Mouse (Mus musculus) MEL (cell line): ENCODE measurements around the gene Sart3. TPM values are rescaled to one million over a fixed set of nuclear protein-coding genes. Genes with fewer than 3 reads are reported as not detected.
"Not testable (repeated sequence)": the region's sequence is repeated elsewhere in the genome, so short reads cannot be mapped to it uniquely, and the experiment has no call there.

Experiments
- DNase-seq: peaks from one replicate; pipeline ENCODE4 v3.0.0; 2011; ENCODE audit warnings: low read depth, low spot score
- H3K27ac ChIP-seq: 2 replicates; pipeline ENCODE4 v1.5.1; 2012; ENCODE audit warnings: low read depth, mild to moderate bottlenecking, control low read depth, low read length, moderate library complexity; ENCODE audit not compliant: control insufficient read depth
- H3K27me3 ChIP-seq, 2 experiments: fragments of 150-350 bp in 1 of 2; sonication (generic) in 1 of 2; 2 replicates each; pipeline ENCODE4 v1.6.1; 2012; ENCODE audit warnings: low read length in 2 of 2, mild to moderate bottlenecking in 2 of 2, improper control_type of control experiment in 1 of 2, moderate library complexity in 1 of 2; ENCODE audit not compliant: insufficient read depth in 2 of 2, control insufficient read depth in 1 of 2
- H3K36me3 ChIP-seq, 2 experiments: 2 replicates each; pipeline ENCODE4 v1.6.1; 2012 to 2014; ENCODE audit warnings: low read length in 2 of 2, improper control_type of control experiment in 1 of 2, inconsistent platforms in 1 of 2, mild to moderate bottlenecking in 1 of 2; ENCODE audit not compliant: insufficient read depth in 2 of 2, control insufficient read depth in 1 of 2
- H3K4me1 ChIP-seq, 2 experiments: fragments of 150-350 bp in 1 of 2; sonication (generic) in 1 of 2; 2 replicates each; pipeline ENCODE4 v1.6.1; 2012; ENCODE audit warnings: low read length in 2 of 2, improper control_type of control experiment in 1 of 2, mild to moderate bottlenecking in 1 of 2; ENCODE audit not compliant: insufficient read depth in 2 of 2, control insufficient read depth in 1 of 2
- H3K4me3 ChIP-seq, 2 experiments: fragments of 150-350 bp in 1 of 2; sonication (generic) in 1 of 2; 2 replicates each; pipeline ENCODE4 v1.5.1; 2012; ENCODE audit warnings: low read depth in 2 of 2, low read length in 2 of 2, mild to moderate bottlenecking in 2 of 2, moderate library complexity in 2 of 2, control low read depth in 1 of 2, improper control_type of control experiment in 1 of 2; ENCODE audit not compliant: control insufficient read depth in 1 of 2, insufficient read depth in 1 of 2
- H3K79me2 ChIP-seq: 2 replicates; pipeline ENCODE4 v1.6.1; 2012; ENCODE audit warnings: mild to moderate bottlenecking, low read length, moderate library complexity; ENCODE audit not compliant: control insufficient read depth, poor library complexity, insufficient read depth
- H3K9ac ChIP-seq: 2 replicates; pipeline ENCODE4 v1.6.1; 2012; ENCODE audit warnings: low read depth, mild to moderate bottlenecking, control low read depth, low read length, moderate library complexity; ENCODE audit not compliant: control insufficient read depth, poor library complexity, severe bottlenecking
- H3K9me3 ChIP-seq: fragments of 150-350 bp; sonication (generic); replicated peaks from 2 replicates; pipeline ENCODE4 v1.6.1; 2012; ENCODE audit warnings: mild to moderate bottlenecking, low read length, improper control_type of control experiment, moderate library complexity; ENCODE audit not compliant: insufficient read depth
- CHD1 ChIP-seq: IDR thresholded peaks from 2 replicates; pipeline ENCODE4 v1.6.1; 2012; ENCODE audit warnings: low read depth, mild to moderate bottlenecking, inconsistent platforms, low read length, improper control_type of control experiment
- ETS1 ChIP-seq: IDR thresholded peaks from 2 replicates; pipeline ENCODE4 v1.6.1; 2012; ENCODE audit warnings: low read depth, mild to moderate bottlenecking, inconsistent platforms, low read length, improper control_type of control experiment, moderate library complexity
- GATA1 ChIP-seq: IDR thresholded peaks from 2 replicates; pipeline ENCODE4 v1.6.1; 2011; ENCODE audit warnings: low read depth, low read length, improper control_type of control experiment
- MAX ChIP-seq: IDR thresholded peaks from 2 replicates; pipeline ENCODE4 v1.6.1; 2011; ENCODE audit warnings: low read length, improper control_type of control experiment
- MYB ChIP-seq: IDR thresholded peaks from 2 replicates; pipeline ENCODE4 v1.6.1; 2011; ENCODE audit warnings: mild to moderate bottlenecking, low read depth, low read length, improper control_type of control experiment
- MYC ChIP-seq: IDR thresholded peaks from 2 replicates; pipeline ENCODE4 v1.6.1; 2011; ENCODE audit warnings: low read depth, mild to moderate bottlenecking, low read length, improper control_type of control experiment, moderate library complexity
- POLR2AphosphoS2 ChIP-seq: IDR thresholded peaks from 2 replicates; pipeline ENCODE4 v1.6.1; 2011; ENCODE audit warnings: low read length, improper control_type of control experiment
- RCOR1 ChIP-seq: IDR thresholded peaks from 2 replicates; pipeline ENCODE4 v1.6.1; 2012; ENCODE audit warnings: low read depth, mild to moderate bottlenecking, inconsistent platforms, low read length, improper control_type of control experiment
- TAL1 ChIP-seq: IDR thresholded peaks from 2 replicates; pipeline ENCODE4 v1.6.1; 2012; ENCODE audit warnings: mild to moderate bottlenecking, inconsistent platforms, low read length, moderate library complexity, mixed read lengths
- TBP ChIP-seq: IDR thresholded peaks from 2 replicates; pipeline ENCODE4 v1.8.0; 2011; ENCODE audit warnings: low read depth, low read length, improper control_type of control experiment
- ZC3H11A ChIP-seq: IDR thresholded peaks from 2 replicates; pipeline ENCODE4 v1.6.1; 2012; ENCODE audit warnings: low read depth, mild to moderate bottlenecking, inconsistent platforms, low read length, improper control_type of control experiment
- ZKSCAN1 ChIP-seq: IDR thresholded peaks from 2 replicates; pipeline ENCODE4 v1.6.1; 2012; ENCODE audit warnings: low read depth, mild to moderate bottlenecking, inconsistent platforms, low read length, improper control_type of control experiment, moderate library complexity
- ZNF384 ChIP-seq: IDR thresholded peaks from 2 replicates; pipeline ENCODE4 v1.6.1; 2012; ENCODE audit warnings: low read depth, mild to moderate bottlenecking, inconsistent platforms, low read length, improper control_type of control experiment
- polyA plus RNA-seq, 2 experiments: library from polyadenylated mRNA; stranded (reverse) in 1 of 2; unstranded in 1 of 2; fragments of >175 nt in 1 of 2; fragments of >200 nt in 1 of 2; gene quantifications; 2 replicates each; pipeline versions ENCODE4 v1.2.1 to v1.2.4; 2012; ENCODE audit warnings: low replicate concordance in 2 of 2, low read depth in 1 of 2; ENCODE audit not compliant: insufficient read length in 2 of 2, insufficient read depth in 1 of 2, missing spikeins in 1 of 2
- total RNA-seq: library from RNA; depleted of rRNA; stranded (reverse); fragments of 300-350 nt; gene quantifications from 2 replicates; pipeline ENCODE4 v1.2.3, GENCODE M21; 2012

Gene Sart3
- total and polyA plus RNA-seq, 3 experiments, result 41.4 to 74.4 TPM; not detected in 1

DNA sequence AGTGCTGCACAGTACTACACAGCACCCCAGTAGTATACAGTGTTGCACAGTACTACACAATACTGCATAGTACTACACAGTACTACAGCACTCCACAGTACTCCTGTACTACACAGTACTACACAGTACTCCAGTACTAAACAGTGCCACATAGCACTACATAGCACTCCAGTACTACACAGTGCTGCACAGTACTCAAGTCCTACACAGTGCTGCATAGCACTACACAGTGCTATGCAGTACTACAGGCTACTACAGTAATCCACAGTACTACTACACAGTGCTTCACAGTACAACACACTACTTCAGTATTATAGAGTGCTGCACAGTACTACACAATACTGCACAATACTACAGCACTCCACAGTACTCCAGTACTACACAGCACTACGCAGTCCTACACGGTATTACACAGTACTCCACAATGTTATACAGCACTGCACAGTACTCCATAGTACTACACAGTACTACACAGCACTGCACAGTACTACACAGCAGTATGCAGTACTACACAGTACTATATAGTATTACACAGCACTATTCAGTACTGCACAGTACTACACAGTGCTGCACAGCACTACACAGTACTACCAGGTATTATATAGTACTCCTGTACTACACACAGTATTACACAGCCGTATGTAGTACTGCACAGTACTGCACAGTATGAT is 7.9 kb upstream of the Sart3 start:
- 0 out of 4 replicates have a peak, but pooled peaks cover 0 to 2% of the 10 kb centered on the region in 2 experiments for H3K4me1 ChIP-seq
- H3K27ac ChIP-seq, result no peak overlapping the region
- no peaks in the 10 kb centered on the region for H3K9me3 ChIP-seq
- TF ChIP-seq CHD1, result no peak
- TF ChIP-seq MYB, result no peak
- no peak for TF ChIP-seq GATA1
- TF ChIP-seq ZKSCAN1, result no peak
- no peak for TF ChIP-seq TBP
- TF ChIP-seq RCOR1, result no peak
- TF ChIP-seq MAX, result no peak
- TF ChIP-seq ZNF384, result no peak
- no peak for TF ChIP-seq POLR2AphosphoS2
- H3K9ac ChIP-seq, result no peak overlapping the region
- no peaks in the 10 kb centered on the region for H3K79me2 ChIP-seq
- H3K4me3 ChIP-seq, result no peak overlapping the region
- H3K36me3 ChIP-seq, result no peaks in the 10 kb centered on the region
- no peaks in the 10 kb centered on the region for H3K27me3 ChIP-seq
- no peak for DNase-seq

DNA sequence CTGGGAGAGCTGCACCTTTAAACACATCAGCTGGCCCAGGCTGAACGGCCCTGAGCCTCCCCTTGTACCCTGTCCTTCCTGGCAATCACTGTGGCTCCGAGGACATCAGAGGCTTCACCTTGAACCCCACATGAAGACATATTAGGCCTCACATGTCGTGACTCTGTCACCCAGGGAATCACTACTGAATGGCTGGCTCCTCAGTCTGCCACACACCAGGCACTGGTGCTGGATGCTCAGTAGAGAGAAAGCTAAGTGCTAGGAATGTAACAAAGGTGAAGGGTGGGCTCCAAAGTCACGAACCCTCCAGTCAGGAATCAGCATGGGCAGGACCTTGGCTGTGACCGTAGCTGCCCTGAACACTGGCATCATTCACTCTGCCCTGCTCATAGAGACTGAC is 7.3 kb upstream of the Sart3 start:
- no peak for DNase-seq
- no peaks in the 10 kb centered on the region for H3K36me3 ChIP-seq
- no peak overlapping the region for H3K27ac ChIP-seq
- 0 out of 4 replicates have a peak, but pooled peaks cover 0 to 2% of the 10 kb centered on the region in 2 experiments for H3K4me1 ChIP-seq
- no peaks in the 10 kb centered on the region for H3K27me3 ChIP-seq
- no peak overlapping the region for H3K4me3 ChIP-seq
- no peak for TF ChIP-seq ZC3H11A
- TF ChIP-seq TAL1, result no peak
- no peak for TF ChIP-seq ETS1
- no peak for TF ChIP-seq MYC
- TF ChIP-seq, all 39 proteins: peak for 0
- Histone ChIP-seq H3K9ac (no peak overlapping the region), H3K79me2 (no peaks in the 10 kb centered on the region), H3K9me3 (no peaks in the 10 kb centered on the region)

DNA sequence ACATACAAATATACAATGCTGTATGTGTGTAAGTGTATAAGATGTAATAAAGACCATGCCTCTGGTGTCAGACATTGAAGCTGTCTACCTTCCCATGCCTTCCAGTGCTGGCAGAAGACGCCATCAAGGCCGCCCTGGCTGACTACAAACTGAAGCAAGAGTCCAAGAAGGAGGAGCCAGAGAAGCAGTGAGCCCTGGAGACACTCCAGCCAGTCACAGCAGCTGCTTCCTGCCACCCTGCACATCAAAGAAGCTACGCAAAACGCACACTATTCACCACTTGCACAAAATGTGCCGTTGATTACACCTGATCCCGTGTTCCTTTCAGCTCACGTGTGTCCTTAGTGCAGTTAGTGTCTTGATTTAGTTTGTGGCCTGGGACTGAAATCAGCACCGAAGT is 5.4 kb upstream of the Sart3 start:
- H3K9me3 ChIP-seq, H3K36me3 ChIP-seq, H3K9ac ChIP-seq, DNase-seq, H3K4me3 ChIP-seq, H3K79me2 ChIP-seq, H3K27ac ChIP-seq, H3K27me3 ChIP-seq, H3K4me1 ChIP-seq: not testable (repeated sequence)
